Mouse (Mus musculus): ENCODE measurements around the gene Mettl7a3. TPM values are rescaled to one million over a fixed set of nuclear protein-coding genes. Genes with fewer than 3 reads are reported as not detected.

The Mettl7a3 gene
- polyA plus RNA-seq, 1 experiment from 2014 or later = 0.09 TPM

Other genes with a start within 250 kb of the Mettl7a3 start
- gene Atf1, start 107.1 kb upstream of the Mettl7a3 start, polyA plus RNA-seq (2015; fragmentation: Nextera tagmentation; extraction: Ambion mirVana) = 11.8 and 13.1 TPM in 2 replicates
- gene Tmprss12, start 54.1 kb upstream of the Mettl7a3 start, polyA plus RNA-seq (2015; fragmentation: Nextera tagmentation; extraction: Ambion mirVana) = not detected in 2 replicates
- gene Mettl7a1, start 30.8 kb upstream of the Mettl7a3 start, polyA plus RNA-seq (2015; fragmentation: Nextera tagmentation; extraction: Ambion mirVana) = 3.5 TPM in 2 replicates
- gene Methig1, start 18.2 kb downstream of the Mettl7a3 start, polyA plus RNA-seq (2015; fragmentation: Nextera tagmentation; extraction: Ambion mirVana) = not detected in 2 replicates
- not detected in 2 replicates for gene Mettl7a2, start 18.3 kb downstream of the Mettl7a3 start, polyA plus RNA-seq (2015; fragmentation: Nextera tagmentation; extraction: Ambion mirVana)
- not detected in 2 replicates for gene Higd1c, start 29.6 kb downstream of the Mettl7a3 start, polyA plus RNA-seq (2015; fragmentation: Nextera tagmentation; extraction: Ambion mirVana)
- gene Gm5475, start 87.2 kb downstream of the Mettl7a3 start, polyA plus RNA-seq (2015; fragmentation: Nextera tagmentation; extraction: Ambion mirVana) = 0.11 and 0.16 TPM in 2 replicates
- gene Slc11a2, start 90.1 kb downstream of the Mettl7a3 start, polyA plus RNA-seq (2015; fragmentation: Nextera tagmentation; extraction: Ambion mirVana) = 24.9 and 30.8 TPM in 2 replicates
- gene Letmd1, start 134.1 kb downstream of the Mettl7a3 start, polyA plus RNA-seq (2015; fragmentation: Nextera tagmentation; extraction: Ambion mirVana) = 59.3 and 62.0 TPM in 2 replicates
- 36.3 and 43.4 TPM in 2 replicates for gene Csrnp2, start 160.6 kb downstream of the Mettl7a3 start, polyA plus RNA-seq (2015; fragmentation: Nextera tagmentation; extraction: Ambion mirVana)
- gene Tfcp2, start 217.1 kb downstream of the Mettl7a3 start, polyA plus RNA-seq (2015; fragmentation: Nextera tagmentation; extraction: Ambion mirVana) = 32.4 and 37.4 TPM in 2 replicates